Mouse (Mus musculus) lung, embryonic 14.5 days (tissue): ENCODE data around the gene Znrf3. TPM values are rescaled to one million over a fixed set of nuclear protein-coding genes. Genes with fewer than 3 reads are reported as not detected.
A peak's percentile ranks its signal among the peaks of the same experiment; 100 is the strongest.

ENCODE experiments used
- ATAC-seq: fragments of 200-750 bp; cut with Nextera tagmentation; 2 replicates; pipeline ENCODE4 v1.8.0; 2017; ENCODE audit warnings: mild to moderate bottlenecking, moderate TSS enrichment, moderate library complexity; ENCODE audit not compliant: insufficient read depth
- DNase-seq: peaks from one replicate; pipeline ENCODE4 v3.0.0-alpha.2; 2015
- H3K27ac ChIP-seq: fragments of 300-500 bp; sonication (generic); 2 replicates; pipeline ENCODE4 v1.5.1; 2014; ENCODE audit warnings: low read depth, mild to moderate bottlenecking, moderate library complexity
- H3K27me3 ChIP-seq: fragments of 300-500 bp; sonication (generic); 2 replicates; pipeline ENCODE4 v1.6.1; 2014; ENCODE audit warnings: low read length, control low read depth; ENCODE audit not compliant: insufficient read depth
- H3K36me3 ChIP-seq: fragments of 300-500 bp; sonication (generic); 2 replicates; pipeline ENCODE4 v1.6.1; 2014; ENCODE audit warnings: control low read depth; ENCODE audit not compliant: insufficient read depth
- H3K4me1 ChIP-seq: fragments of 300-500 bp; sonication (generic); 2 replicates; pipeline ENCODE4 v1.6.1; 2014; ENCODE audit warnings: antibody characterized with exemption, control low read depth; ENCODE audit not compliant: insufficient read depth
- H3K4me2 ChIP-seq: fragments of 300-500 bp; sonication (generic); 2 replicates; pipeline ENCODE4 v1.6.1; 2014; ENCODE audit warnings: mild to moderate bottlenecking
- H3K4me3 ChIP-seq: fragments of 300-500 bp; sonication (generic); 2 replicates; pipeline ENCODE4 v1.5.1; 2014; ENCODE audit warnings: low read depth, low read length
- H3K9ac ChIP-seq: fragments of 300-500 bp; sonication (generic); 2 replicates; pipeline ENCODE4 v1.6.1; 2014
- H3K9me3 ChIP-seq: fragments of 300-500 bp; sonication (generic); 2 replicates; pipeline ENCODE4 v1.6.1; 2016; ENCODE audit warnings: low read depth, low read length, control low read depth
- CTCF ChIP-seq: IDR thresholded peaks from 2 replicates; pipeline ENCODE4 v1.5.1; 2016; ENCODE audit warnings: antibody characterized with exemption, low read depth
- WGBS: fragments of 180-500 bp; shearing (Covaris S2); extraction: QIAGEN DNeasy Blood & Tissue Kit; methylation state at CpG from one replicate; pipeline ENCODE4 v1.1.7; 2014; 5-methylcytosine and 5-hydroxymethylcytosine counted together
- polyA plus RNA-seq: library from polyadenylated mRNA; unstranded; fragments of >200 nt; fragmentation: Nextera tagmentation; extraction: Ambion mirVana; gene quantifications from 2 replicates; pipeline ENCODE4 v1.2.1, GENCODE M21; 2014

The Znrf3 gene
- polyA plus RNA-seq, 1 experiment from 2014 or later = 16.8 TPM

GRCm38 (mm10) chr11:5318976-5319375 lies 125.7 kb downstream of the Znrf3 start:
- no peaks in the 10 kb centered on the region for H3K27me3 ChIP-seq
- WGBS = 21% methylated on average over 2 of the region's 2 CpGs
- H3K9me3 ChIP-seq = no peaks in the 10 kb centered on the region
- no peak overlapping the region for H3K4me2 ChIP-seq
- H3K9ac ChIP-seq = no peak overlapping the region
- H3K27ac ChIP-seq = peak overlapping the region; percentile 26
- DNase-seq (peak; percentile 26), ATAC-seq (no peak)
- peaks cover 16% of the 10 kb centered on the region for H3K4me1 ChIP-seq
- no peak for TF ChIP-seq CTCF
- no peak overlapping the region for H3K4me3 ChIP-seq
- no peaks in the 10 kb centered on the region for H3K36me3 ChIP-seq

DNA sequence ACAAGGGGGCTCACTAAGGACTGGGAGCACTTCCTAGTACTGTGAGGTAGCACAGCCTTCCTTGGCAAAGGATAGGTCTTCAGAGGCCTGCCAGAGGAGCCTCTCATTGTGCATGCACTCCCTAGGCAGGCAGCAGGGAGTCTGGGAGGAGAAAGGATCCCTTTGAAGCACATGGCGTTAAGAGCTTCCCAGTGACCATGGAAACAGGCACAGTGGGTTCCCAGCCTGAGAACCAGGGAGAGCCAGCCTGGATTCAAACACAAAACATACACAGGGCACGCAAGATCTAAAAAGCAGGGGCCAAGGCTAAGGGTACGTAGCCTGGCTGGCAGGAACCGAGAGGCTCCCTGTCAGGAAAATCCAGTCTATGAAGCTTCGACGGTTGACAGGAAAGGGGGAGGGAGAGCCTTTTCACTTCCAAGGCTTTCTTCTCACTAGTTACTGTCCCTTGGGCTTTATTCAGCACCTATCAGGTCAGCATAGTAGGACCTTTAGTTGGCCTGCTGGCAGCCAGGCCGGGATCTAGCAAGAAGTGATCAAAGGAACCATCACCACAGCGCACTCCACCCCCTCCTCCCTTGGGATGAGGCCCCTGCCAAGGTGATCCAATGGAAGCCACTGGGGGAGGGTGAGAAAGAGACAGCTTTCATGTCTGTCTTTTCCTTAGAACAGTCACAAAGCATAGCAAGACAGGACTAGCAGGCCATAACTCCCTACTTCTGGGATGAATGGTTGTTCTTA lies 126.4 kb downstream of the Znrf3 start:
- Histone ChIP-seq H3K27ac (peak overlapping the region; percentile 26), H3K36me3 (no peaks in the 10 kb centered on the region; the same call in 1 of the 2 replicates)

GRCm38 (mm10) chr11:5314796-5315195 lies 129.9 kb downstream of the Znrf3 start:
- Histone ChIP-seq H3K4me2 (no peak overlapping the region), H3K27me3 (no peaks in the 10 kb centered on the region), H3K4me3 (no peak overlapping the region), H3K9ac (no peak overlapping the region), H3K36me3 (no peaks in the 10 kb centered on the region; the same call in 1 of the 2 replicates), H3K4me1 (peaks cover 16% of the 10 kb centered on the region), H3K27ac (peak overlapping the region; percentile 25; the same call in 1 of the 2 replicates), H3K9me3 (no peaks in the 10 kb centered on the region)
- TF ChIP-seq CTCF = no peak
- peak; percentile 77 for DNase-seq
- ATAC-seq = no peak; the same call in 1 of the 2 replicates

More for the DNA sequence above, 126.4 kb downstream of the Znrf3 start:
- Histone ChIP-seq H3K4me2 (no peak overlapping the region), H3K4me1 (peaks cover 16% of the 10 kb centered on the region), H3K9ac (no peak overlapping the region), H3K9me3 (no peaks in the 10 kb centered on the region), H3K4me3 (no peak overlapping the region), H3K27me3 (no peaks in the 10 kb centered on the region)
- peak; percentile 52 for DNase-seq
- ATAC-seq = peak; percentile 44; the same call in 1 of the 2 replicates
- TF ChIP-seq CTCF = no peak
- 7% methylated on average over 8 of the region's 8 CpGs for WGBS

- Histone ChIP-seq H3K9ac (no peak overlapping the region), H3K4me1 (peaks cover 16% of the 10 kb centered on the region), H3K9me3 (no peaks in the 10 kb centered on the region), H3K36me3 (no peaks in the 10 kb centered on the region; the same call in 1 of the 2 replicates), H3K27ac (peak overlapping the region; percentile 43; the same call in 1 of the 2 replicates), H3K27me3 (no peaks in the 10 kb centered on the region), H3K4me3 (no peak overlapping the region), H3K4me2 (no peak overlapping the region)
- WGBS = 49% methylated on average over 3 of the region's 3 CpGs
- no peak for ATAC-seq
- no peak for DNase-seq
- TF ChIP-seq CTCF = no peak
Measured at GRCm38 (mm10) chr11:5314330-5314741, 130.3 kb downstream of the Znrf3 start.

GRCm38 (mm10) chr11:5307024-5307905 lies 137.4 kb downstream of the Znrf3 start:
- ATAC-seq = no peak
- Histone ChIP-seq H3K27me3 (no peaks in the 10 kb centered on the region), H3K9me3 (no peaks in the 10 kb centered on the region), H3K27ac (no peak overlapping the region), H3K9ac (no peak overlapping the region), H3K36me3 (no peaks in the 10 kb centered on the region), H3K4me2 (no peak overlapping the region), H3K4me3 (no peak overlapping the region), H3K4me1 (no peaks in the 10 kb centered on the region)
- no peak for TF ChIP-seq CTCF
- peak; percentile 26 for DNase-seq
- 69% methylated on average over 13 of the region's 13 CpGs for WGBS

DNA sequence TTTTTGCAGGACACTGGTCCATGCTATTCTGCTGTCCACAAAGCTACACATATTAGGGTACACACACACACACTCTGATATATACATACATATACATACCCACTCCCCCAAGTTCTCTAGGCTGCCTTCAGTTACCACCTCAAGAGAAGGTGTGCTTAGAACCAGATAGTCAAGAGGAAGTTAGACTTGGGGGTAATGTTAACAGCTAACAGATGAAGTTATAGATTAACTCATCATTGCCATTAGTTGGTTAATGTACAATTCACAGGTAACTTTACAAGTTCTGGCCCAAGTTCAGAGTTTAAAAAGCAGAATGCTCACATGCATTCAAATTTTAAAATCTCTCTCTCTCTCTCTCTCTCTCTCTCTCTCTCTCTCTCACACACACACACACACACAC lies 138.6 kb downstream of the Znrf3 start:
- no peak overlapping the region for H3K4me3 ChIP-seq
- no peaks in the 10 kb centered on the region for H3K36me3 ChIP-seq
- H3K4me2 ChIP-seq = no peak overlapping the region
- TF ChIP-seq CTCF = no peak
- DNase-seq = no peak
- no peaks in the 10 kb centered on the region for H3K4me1 ChIP-seq
- no peaks in the 10 kb centered on the region for H3K27me3 ChIP-seq
- no peak overlapping the region for H3K9ac ChIP-seq
- H3K9me3 ChIP-seq = no peaks in the 10 kb centered on the region
- no peak for ATAC-seq
- H3K27ac ChIP-seq = no peak overlapping the region

- Histone ChIP-seq H3K9ac (no peak overlapping the region), H3K4me2 (no peak overlapping the region), H3K27ac (no peak overlapping the region), H3K4me1 (no peaks in the 10 kb centered on the region), H3K4me3 (no peak overlapping the region), H3K27me3 (no peaks in the 10 kb centered on the region), H3K36me3 (no peaks in the 10 kb centered on the region), H3K9me3 (no peaks in the 10 kb centered on the region)
- DNase-seq (no peak), ATAC-seq (no peak)
- no peak for TF ChIP-seq CTCF
Measured at GRCm38 (mm10) chr11:5304526-5304925, 140.1 kb downstream of the Znrf3 start.
